Mouse (Mus musculus): ENCODE data around the gene Madcam1.
A peak's percentile ranks its signal among the peaks of the same experiment; 100 is the strongest.

Gene Madcam1

GRCm38 (mm10) chr10:79681591-79682245 lies 17.4 kb downstream of the Madcam1 start, which contains the start of gene Cdc34:
TSS of gene Cdc34 (plus strand) at chr10:79682195.
- TF ChIP-seq CTCF (conservative IDR thresholded peaks at IDR 0.05; ENCODE audit: low read length) (no peak), POU5F1 (IDR thresholded peaks at IDR 0.05; ENCODE audit: borderline replicate concordance, low read length) (no peak)
- Histone ChIP-seq H3K27me3 (ENCODE audit: insufficient read depth, low read length) (no peaks in the 10 kb centered on the region), H3K4me1 (replicated peaks; ENCODE audit: low read depth, low read length) (peaks cover 75% of the 10 kb centered on the region), H3K9me3 (ENCODE audit: low read length) (no peaks in the 10 kb centered on the region), H3K4me3 (replicated peaks; ENCODE audit: low read length) (peak within 1 kb of the TSS; percentile 100), H3K36me3 (ENCODE audit: insufficient read depth, low read length) (peaks cover 38% of the 10 kb centered on the region)

DNA sequence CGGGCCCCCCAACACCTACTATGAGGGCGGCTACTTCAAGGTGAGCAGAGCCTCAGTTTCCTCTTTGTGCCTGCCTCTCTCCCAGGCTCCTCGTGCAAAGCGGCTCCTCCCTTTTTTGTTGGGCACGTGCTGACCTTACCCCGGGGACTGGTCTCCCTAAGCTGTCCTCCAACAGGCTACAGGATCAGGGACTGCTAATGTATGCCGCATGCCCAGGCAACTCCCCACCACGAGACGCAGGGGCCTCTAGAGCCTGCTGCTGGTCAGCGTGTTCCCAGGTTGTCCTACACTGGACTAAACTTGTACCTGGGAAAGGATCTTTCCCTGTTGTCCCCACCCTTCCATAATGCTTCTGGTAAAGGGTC lies 18.2 kb downstream of the Madcam1 start:
- H3K9me3 ChIP-seq (ENCODE audit: low read length): no peaks in the 10 kb centered on the region
- TF ChIP-seq NANOG (IDR thresholded peaks at IDR 0.05; ENCODE audit: borderline replicate concordance, low read length) (no peak), POU5F1 (IDR thresholded peaks at IDR 0.05; ENCODE audit: borderline replicate concordance, low read length) (no peak), CTCF (conservative IDR thresholded peaks at IDR 0.05; ENCODE audit: low read length) (no peak)
- H3K4me1 ChIP-seq (replicated peaks; ENCODE audit: low read depth, low read length): peaks cover 75% of the 10 kb centered on the region
- H3K4me3 ChIP-seq (replicated peaks; ENCODE audit: low read length): peak overlapping the region; percentile 100
- no peaks in the 10 kb centered on the region for H3K27me3 ChIP-seq (ENCODE audit: insufficient read depth, low read length)
- peaks cover 46% of the 10 kb centered on the region for H3K36me3 ChIP-seq (ENCODE audit: insufficient read depth, low read length)

DNA sequence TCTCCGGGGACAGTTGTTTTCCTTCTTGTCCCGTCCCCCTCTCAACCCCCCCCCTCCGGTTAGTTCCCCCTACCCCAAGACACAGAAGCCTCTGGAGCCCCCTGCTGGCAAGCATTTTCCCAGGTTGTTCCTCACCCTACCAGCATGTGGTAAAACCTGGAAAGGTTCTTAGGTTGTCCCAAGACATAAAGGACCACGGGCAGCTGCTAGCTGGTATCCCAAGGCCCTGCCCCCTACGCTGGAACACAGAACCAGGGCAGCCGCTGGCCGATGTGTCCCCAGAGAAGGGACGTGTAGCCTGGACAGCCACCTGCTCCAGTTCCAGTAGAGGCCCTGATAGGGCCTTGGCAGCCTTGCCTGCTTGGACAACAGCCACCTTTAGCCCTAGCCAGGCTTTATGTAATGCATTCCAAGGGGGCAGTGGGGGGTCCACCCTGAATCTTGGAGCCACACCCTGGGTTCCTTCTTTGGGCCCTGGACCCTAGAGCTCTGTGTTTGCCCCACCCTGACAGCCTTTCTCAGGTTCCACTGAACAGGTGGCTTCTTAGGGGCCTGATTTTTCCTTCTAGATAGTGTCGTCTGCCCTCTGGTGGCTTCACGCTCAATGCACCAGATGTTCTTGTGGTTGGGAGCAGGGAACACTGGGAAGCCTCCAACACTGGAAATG lies 18.7 kb downstream of the Madcam1 start:
- Histone ChIP-seq H3K4me1 (replicated peaks; ENCODE audit: low read depth, low read length) (peaks cover 78% of the 10 kb centered on the region), H3K4me3 (replicated peaks; ENCODE audit: low read length) (peak overlapping the region; percentile 100), H3K36me3 (ENCODE audit: insufficient read depth, low read length) (peaks cover 51% of the 10 kb centered on the region), H3K27me3 (ENCODE audit: insufficient read depth, low read length) (no peaks in the 10 kb centered on the region), H3K9me3 (ENCODE audit: low read length) (no peaks in the 10 kb centered on the region)
- TF ChIP-seq CTCF (conservative IDR thresholded peaks at IDR 0.05; ENCODE audit: low read length) (peak; percentile 38), POU5F1 (IDR thresholded peaks at IDR 0.05; ENCODE audit: borderline replicate concordance, low read length) (no peak)

DNA sequence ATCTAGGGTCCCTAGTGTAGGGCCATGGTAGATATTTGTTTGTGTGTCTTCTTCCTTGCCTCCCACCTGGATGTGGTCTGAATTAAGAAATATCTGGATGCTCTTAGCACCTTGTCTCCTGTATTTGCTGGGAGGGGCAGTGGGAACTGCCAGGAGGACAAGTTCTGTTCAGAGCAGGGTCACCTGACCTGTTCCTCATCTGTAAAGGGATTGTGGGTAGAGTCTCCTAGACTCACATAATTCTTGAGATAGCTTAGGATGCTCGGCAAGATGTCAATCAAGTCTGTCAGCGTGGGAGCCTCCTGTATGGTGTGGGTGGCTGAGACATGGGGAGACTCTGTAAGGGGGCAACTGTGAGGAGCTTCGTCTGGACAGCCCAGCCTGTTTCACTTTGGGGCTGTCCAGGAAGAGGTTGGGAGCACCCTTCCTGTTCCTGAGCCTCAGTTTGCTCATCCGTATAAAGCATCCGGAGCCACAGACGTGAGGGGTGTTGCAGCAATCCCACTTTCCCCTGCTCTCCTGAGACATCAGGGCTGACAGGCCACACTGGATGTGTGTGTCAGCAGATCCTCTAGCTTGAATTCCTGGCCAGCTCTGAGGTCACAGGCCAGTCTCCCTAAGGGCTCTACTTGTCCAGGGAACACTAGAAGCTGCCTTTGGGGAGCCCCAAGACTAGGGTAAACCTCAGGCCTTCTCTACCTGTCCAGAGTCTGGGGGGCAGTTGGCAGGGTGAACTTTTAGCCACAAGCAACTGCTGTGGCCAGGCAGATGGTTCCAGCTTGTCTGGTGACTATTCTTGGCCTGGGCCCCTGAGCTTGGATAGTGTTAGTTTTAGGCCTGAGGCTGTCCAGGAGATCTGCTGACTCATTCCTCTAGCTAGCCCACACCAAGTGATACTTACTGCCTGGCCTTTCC lies 19.6 kb downstream of the Madcam1 start:
- Histone ChIP-seq H3K9me3 (ENCODE audit: low read length) (no peaks in the 10 kb centered on the region), H3K4me1 (replicated peaks; ENCODE audit: low read depth, low read length) (peaks cover 84% of the 10 kb centered on the region), H3K4me3 (replicated peaks; ENCODE audit: low read length) (peak overlapping the region; percentile 100), H3K36me3 (ENCODE audit: insufficient read depth, low read length) (peaks cover 60% of the 10 kb centered on the region), H3K27me3 (ENCODE audit: insufficient read depth, low read length) (no peaks in the 10 kb centered on the region)
- TF ChIP-seq NANOG (IDR thresholded peaks at IDR 0.05; ENCODE audit: borderline replicate concordance, low read length) (no peak), POU5F1 (IDR thresholded peaks at IDR 0.05; ENCODE audit: borderline replicate concordance, low read length) (no peak), CTCF (conservative IDR thresholded peaks at IDR 0.05; ENCODE audit: low read length) (no peak)

DNA sequence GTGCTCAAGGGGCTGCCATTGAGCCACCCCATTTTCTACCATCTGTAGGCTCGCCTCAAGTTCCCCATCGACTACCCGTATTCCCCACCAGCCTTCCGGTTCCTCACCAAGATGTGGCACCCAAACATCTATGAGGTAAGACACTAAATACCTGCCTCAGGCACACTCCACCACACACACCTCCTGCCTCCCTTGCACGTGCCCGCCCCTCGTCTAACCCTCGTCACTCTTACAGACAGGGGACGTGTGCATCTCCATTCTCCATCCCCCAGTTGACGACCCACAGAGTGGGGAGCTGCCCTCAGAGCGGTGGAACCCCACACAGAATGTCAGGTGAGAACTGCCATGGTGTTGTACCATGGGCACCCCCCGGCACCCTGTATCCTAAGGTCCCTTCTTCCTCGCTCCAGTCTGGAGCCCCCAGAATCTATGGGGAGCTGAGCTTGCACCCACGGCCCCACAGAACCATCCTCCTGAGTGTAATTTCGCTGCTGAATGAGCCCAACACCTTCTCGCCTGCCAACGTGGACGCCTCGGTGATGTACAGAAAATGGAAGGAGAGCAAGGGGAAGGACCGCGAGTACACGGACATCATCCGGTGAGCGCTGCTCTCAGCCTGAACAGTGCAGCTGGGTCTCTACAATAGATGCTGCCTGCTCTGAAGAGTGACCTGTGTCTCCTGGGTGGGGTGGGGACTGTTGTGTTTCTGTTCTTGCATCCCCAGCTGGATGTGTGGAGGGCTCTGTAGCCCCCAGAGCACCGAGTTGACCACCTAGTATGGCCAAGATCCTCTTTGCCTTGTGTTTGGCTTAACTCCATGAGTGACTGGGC lies 20.6 kb downstream of the Madcam1 start:
- Histone ChIP-seq H3K4me1 (replicated peaks; ENCODE audit: low read depth, low read length) (peaks cover 80% of the 10 kb centered on the region), H3K4me3 (replicated peaks; ENCODE audit: low read length) (peak overlapping the region; percentile 100), H3K9me3 (ENCODE audit: low read length) (no peaks in the 10 kb centered on the region), H3K27me3 (ENCODE audit: insufficient read depth, low read length) (no peaks in the 10 kb centered on the region), H3K36me3 (ENCODE audit: insufficient read depth, low read length) (peaks cover 68% of the 10 kb centered on the region)
- no peak for TF ChIP-seq CTCF (conservative IDR thresholded peaks at IDR 0.05; ENCODE audit: low read length)
- TF ChIP-seq NANOG (IDR thresholded peaks at IDR 0.05; ENCODE audit: borderline replicate concordance, low read length): no peak
- no peak for TF ChIP-seq POU5F1 (IDR thresholded peaks at IDR 0.05; ENCODE audit: borderline replicate concordance, low read length)

- Histone ChIP-seq H3K27me3 (ENCODE audit: insufficient read depth, low read length) (no peaks in the 10 kb centered on the region), H3K36me3 (ENCODE audit: insufficient read depth, low read length) (peaks cover 68% of the 10 kb centered on the region), H3K4me1 (replicated peaks; ENCODE audit: low read depth, low read length) (peaks cover 68% of the 10 kb centered on the region), H3K9me3 (ENCODE audit: low read length) (no peaks in the 10 kb centered on the region), H3K4me3 (replicated peaks; ENCODE audit: low read length) (no peak overlapping the region)
- TF ChIP-seq CTCF (conservative IDR thresholded peaks at IDR 0.05; ENCODE audit: low read length) (no peak), POU5F1 (IDR thresholded peaks at IDR 0.05; ENCODE audit: borderline replicate concordance, low read length) (no peak), NANOG (IDR thresholded peaks at IDR 0.05; ENCODE audit: borderline replicate concordance, low read length) (no peak)
These were observed 21.9 kb downstream of the Madcam1 start for GRCm38 (mm10) chr10:79686219-79686618.

GRCm38 (mm10) chr10:79686691-79687090 lies 22.3 kb downstream of the Madcam1 start:
- peaks cover 65% of the 10 kb centered on the region for H3K4me1 ChIP-seq (replicated peaks; ENCODE audit: low read depth, low read length)
- no peak overlapping the region; the same call in 1 of the 2 replicates for H3K4me3 ChIP-seq (replicated peaks; ENCODE audit: low read length)
- no peaks in the 10 kb centered on the region for H3K27me3 ChIP-seq (ENCODE audit: insufficient read depth, low read length)
- H3K9me3 ChIP-seq (ENCODE audit: low read length): no peaks in the 10 kb centered on the region
- H3K36me3 ChIP-seq (ENCODE audit: insufficient read depth, low read length): peaks cover 68% of the 10 kb centered on the region
- TF ChIP-seq POU5F1 (IDR thresholded peaks at IDR 0.05; ENCODE audit: borderline replicate concordance, low read length) (no peak), CTCF (conservative IDR thresholded peaks at IDR 0.05; ENCODE audit: low read length) (no peak), NANOG (IDR thresholded peaks at IDR 0.05; ENCODE audit: borderline replicate concordance, low read length) (no peak)
